Mouse (Mus musculus): ENCODE measurements at regions not wholly inside any gene's neighbourhood (a gene's known extent, or its start where the extent isn't known, plus 50 kb on each side); places are given as distances from the start of the nearest gene placed in this dataset.

DNA sequence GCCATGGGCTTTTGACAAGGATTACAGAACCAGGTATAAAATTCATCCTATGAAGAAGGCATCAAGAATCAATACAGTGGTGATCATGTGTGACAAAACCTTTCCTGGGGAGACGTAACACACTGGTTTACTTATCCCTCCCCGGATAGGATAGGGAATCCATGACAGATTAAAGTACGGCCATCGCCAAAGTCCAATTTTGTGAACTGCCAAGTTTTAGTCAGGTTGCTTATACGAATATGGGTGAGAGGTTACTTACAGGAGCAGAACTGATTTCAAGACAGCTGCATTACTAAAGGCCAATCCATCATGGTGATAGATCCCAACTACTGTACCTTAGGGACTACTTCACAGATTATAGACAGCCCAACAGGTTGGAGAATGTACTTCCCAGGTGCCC lies 849.6 kb upstream of the Lcorl start:
- ATAC-seq = no peak
- Histone ChIP-seq H3K36me3 (ENCODE audit: control insufficient read depth, insufficient read depth) (no peaks in the 10 kb centered on the region), H3K4me2 (replicated peaks; ENCODE audit: low read depth) (no peak overlapping the region), H3K27ac (ENCODE audit: low read depth, low read length) (no peak overlapping the region), H3K27me3 (replicated peaks; ENCODE audit: control insufficient read depth, insufficient read depth, low read length) (no peaks in the 10 kb centered on the region), H3K4me3 (ENCODE audit: low read depth, low read length) (no peak overlapping the region), H3K4me1 (replicated peaks; ENCODE audit: control insufficient read depth, insufficient read depth, low read length) (no peaks in the 10 kb centered on the region), H3K9me3 (ENCODE audit: control insufficient read depth) (no peaks in the 10 kb centered on the region), H3K9ac (ENCODE audit: low read depth, low read length) (no peak overlapping the region)
- TF ChIP-seq CTCF (IDR thresholded peaks at IDR 0.05; ENCODE audit: low read depth) = no peak
- 89% methylated on average over 5 of the region's 5 CpGs for WGBS

DNA sequence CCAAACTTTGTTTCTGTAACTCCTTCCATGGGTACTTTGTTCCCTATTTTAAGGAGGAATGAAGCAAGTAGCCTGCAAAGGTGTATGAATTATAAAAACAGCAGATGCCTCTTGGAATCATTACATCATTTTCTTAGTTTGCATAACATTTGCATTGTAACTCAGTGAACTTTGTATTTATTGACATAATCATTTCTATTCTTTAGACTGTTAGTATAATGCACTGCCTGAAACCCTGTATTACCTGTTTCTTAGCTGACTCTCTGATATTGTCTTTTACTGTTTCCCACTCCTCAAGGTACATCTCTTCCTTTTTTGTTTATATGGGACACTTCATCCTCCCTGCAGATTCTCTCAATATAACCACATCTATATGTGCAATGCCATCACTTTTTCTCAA lies 820.6 kb upstream of the Lcorl start:
- H3K4me2 ChIP-seq (replicated peaks; ENCODE audit: low read depth) = no peak overlapping the region
- H3K4me3 ChIP-seq (ENCODE audit: low read depth, low read length) = no peak overlapping the region
- ATAC-seq = peak; percentile 66
- H3K4me1 ChIP-seq (replicated peaks; ENCODE audit: control insufficient read depth, insufficient read depth, low read length) = no peaks in the 10 kb centered on the region
- no peak for TF ChIP-seq CTCF (IDR thresholded peaks at IDR 0.05; ENCODE audit: low read depth)
- H3K27ac ChIP-seq (ENCODE audit: low read depth, low read length) = no peak overlapping the region
- no peaks in the 10 kb centered on the region for H3K27me3 ChIP-seq (replicated peaks; ENCODE audit: control insufficient read depth, insufficient read depth, low read length)
- H3K36me3 ChIP-seq (ENCODE audit: control insufficient read depth, insufficient read depth) = no peaks in the 10 kb centered on the region
- H3K9me3 ChIP-seq (ENCODE audit: control insufficient read depth) = no peaks in the 10 kb centered on the region
- no peak overlapping the region for H3K9ac ChIP-seq (ENCODE audit: low read depth, low read length)

DNA sequence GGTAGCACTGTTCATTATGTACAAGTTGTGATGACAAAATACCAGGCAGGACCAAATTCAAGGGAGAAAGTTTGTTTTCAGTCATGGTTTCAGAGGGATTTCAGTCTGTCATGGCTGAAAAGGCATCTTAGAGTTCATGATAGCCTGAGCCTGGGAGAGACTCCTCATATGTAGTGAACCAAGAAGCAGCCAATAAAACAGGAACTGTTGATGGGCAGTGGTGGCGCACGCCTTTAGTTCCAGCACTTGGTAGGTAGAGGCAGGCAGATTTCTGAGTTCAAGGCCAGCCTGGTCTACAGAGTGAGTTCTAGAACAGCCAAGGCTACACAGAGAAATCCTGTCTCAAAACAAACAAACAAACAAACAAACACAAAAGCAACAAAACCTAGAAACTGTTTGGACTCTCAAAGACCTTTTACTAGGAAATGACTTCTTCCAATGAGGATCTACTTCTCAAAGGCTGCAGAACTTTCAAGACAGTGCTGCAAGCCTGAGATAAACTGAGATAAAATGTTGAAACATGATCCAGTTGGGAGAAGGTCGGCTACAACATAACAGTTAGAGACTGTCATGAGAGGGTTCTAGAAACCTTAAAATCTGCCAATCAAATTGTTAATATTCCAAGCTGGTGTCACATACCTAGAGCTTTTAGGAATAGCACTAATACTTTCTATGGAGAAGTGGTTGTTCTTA lies 817.5 kb upstream of the Lcorl start:
- Histone ChIP-seq H3K27ac (ENCODE audit: low read depth, low read length) (no peak overlapping the region), H3K27me3 (replicated peaks; ENCODE audit: control insufficient read depth, insufficient read depth, low read length) (no peaks in the 10 kb centered on the region), H3K4me3 (ENCODE audit: low read depth, low read length) (no peak overlapping the region), H3K9ac (ENCODE audit: low read depth, low read length) (no peak overlapping the region), H3K4me2 (replicated peaks; ENCODE audit: low read depth) (no peak overlapping the region), H3K9me3 (ENCODE audit: control insufficient read depth) (no peaks in the 10 kb centered on the region), H3K4me1 (replicated peaks; ENCODE audit: control insufficient read depth, insufficient read depth, low read length) (no peaks in the 10 kb centered on the region), H3K36me3 (ENCODE audit: control insufficient read depth, insufficient read depth) (no peaks in the 10 kb centered on the region)
- 84% methylated on average over 3 of the region's 3 CpGs for WGBS
- no peak for ATAC-seq
- no peak for TF ChIP-seq CTCF (IDR thresholded peaks at IDR 0.05; ENCODE audit: low read depth)

DNA sequence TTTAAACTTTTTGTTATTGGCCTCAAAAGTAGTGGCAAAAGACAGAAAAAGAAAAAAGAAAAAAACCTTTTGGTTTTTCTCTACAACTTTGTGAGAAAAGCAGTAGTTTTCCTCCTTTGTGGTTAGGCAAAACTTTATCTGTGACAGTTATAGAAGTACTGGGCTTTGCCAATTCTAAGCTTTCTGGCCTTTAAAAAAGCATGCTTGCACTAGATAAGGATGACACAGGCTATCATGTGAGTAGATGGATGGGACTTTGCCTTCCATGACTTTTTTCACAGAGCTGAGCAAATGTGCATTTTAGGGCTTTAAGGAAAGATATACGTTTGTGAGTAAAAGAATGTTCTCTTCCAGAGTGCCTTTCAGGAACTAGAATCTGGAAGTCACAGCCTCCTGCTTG lies 816.0 kb upstream of the Lcorl start:
- H3K4me3 ChIP-seq (ENCODE audit: low read depth, low read length) = no peak overlapping the region
- 52% methylated on average over 1 of the region's 1 CpGs for WGBS
- no peaks in the 10 kb centered on the region for H3K9me3 ChIP-seq (ENCODE audit: control insufficient read depth)
- H3K36me3 ChIP-seq (ENCODE audit: control insufficient read depth, insufficient read depth) = no peaks in the 10 kb centered on the region
- H3K4me1 ChIP-seq (replicated peaks; ENCODE audit: control insufficient read depth, insufficient read depth, low read length) = no peaks in the 10 kb centered on the region
- no peak overlapping the region for H3K27ac ChIP-seq (ENCODE audit: low read depth, low read length)
- H3K9ac ChIP-seq (ENCODE audit: low read depth, low read length) = no peak overlapping the region
- TF ChIP-seq CTCF (IDR thresholded peaks at IDR 0.05; ENCODE audit: low read depth) = no peak
- H3K4me2 ChIP-seq (replicated peaks; ENCODE audit: low read depth) = no peak overlapping the region
- H3K27me3 ChIP-seq (replicated peaks; ENCODE audit: control insufficient read depth, insufficient read depth, low read length) = no peaks in the 10 kb centered on the region
- ATAC-seq = no peak

DNA sequence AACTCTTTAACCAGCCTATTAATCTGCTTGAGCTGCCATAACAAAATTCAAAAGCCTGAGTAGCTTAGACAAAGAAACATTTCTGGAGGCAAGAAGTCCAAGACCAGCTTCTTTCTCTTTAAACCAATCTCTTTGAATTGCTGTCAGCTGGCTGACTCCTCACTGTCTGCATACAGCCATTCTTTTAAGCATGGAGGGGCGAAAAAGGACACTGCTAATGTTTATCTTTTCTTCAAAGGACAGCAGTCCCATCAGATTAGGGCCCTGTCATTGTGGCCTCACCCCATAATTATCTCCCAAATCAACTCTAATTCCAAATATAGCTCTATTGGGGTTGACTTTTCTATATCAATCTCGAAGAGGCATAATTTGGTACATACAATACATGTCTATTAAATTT lies 813.1 kb upstream of the Lcorl start:
- Histone ChIP-seq H3K4me3 (ENCODE audit: low read depth, low read length) (no peak overlapping the region), H3K27me3 (replicated peaks; ENCODE audit: control insufficient read depth, insufficient read depth, low read length) (no peaks in the 10 kb centered on the region), H3K9me3 (ENCODE audit: control insufficient read depth) (no peaks in the 10 kb centered on the region), H3K9ac (ENCODE audit: low read depth, low read length) (no peak overlapping the region), H3K4me1 (replicated peaks; ENCODE audit: control insufficient read depth, insufficient read depth, low read length) (no peaks in the 10 kb centered on the region), H3K27ac (ENCODE audit: low read depth, low read length) (no peak overlapping the region), H3K4me2 (replicated peaks; ENCODE audit: low read depth) (no peak overlapping the region), H3K36me3 (ENCODE audit: control insufficient read depth, insufficient read depth) (no peaks in the 10 kb centered on the region)
- WGBS = 50% methylated on average over 2 of the region's 2 CpGs
- no peak for ATAC-seq
- no peak for TF ChIP-seq CTCF (IDR thresholded peaks at IDR 0.05; ENCODE audit: low read depth)

DNA sequence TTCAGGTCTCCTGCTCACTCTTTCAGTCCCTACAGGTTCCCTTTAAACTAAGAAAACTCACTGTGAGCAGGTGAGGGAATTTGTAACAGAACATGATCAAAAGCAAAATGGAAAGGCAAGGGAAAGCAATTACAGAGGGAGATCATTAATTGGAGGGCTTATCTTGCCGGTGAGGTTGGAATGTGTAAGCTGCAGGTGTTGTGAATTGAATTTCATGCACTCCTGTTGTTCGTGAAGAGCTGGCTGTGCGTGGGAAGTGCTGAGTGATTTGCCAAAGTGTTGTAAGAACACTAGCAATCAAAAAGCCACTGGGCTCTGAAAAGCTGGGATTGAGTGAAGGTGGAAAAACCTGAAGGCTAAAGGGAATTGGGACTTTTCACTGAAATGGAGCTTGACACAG lies 808.8 kb upstream of the Lcorl start:
- WGBS = 24% methylated on average over 3 of the region's 3 CpGs
- Histone ChIP-seq H3K4me3 (ENCODE audit: low read depth, low read length) (no peak overlapping the region), H3K27ac (ENCODE audit: low read depth, low read length) (no peak overlapping the region), H3K36me3 (ENCODE audit: control insufficient read depth, insufficient read depth) (no peaks in the 10 kb centered on the region), H3K4me1 (replicated peaks; ENCODE audit: control insufficient read depth, insufficient read depth, low read length) (no peaks in the 10 kb centered on the region), H3K9ac (ENCODE audit: low read depth, low read length) (no peak overlapping the region), H3K4me2 (replicated peaks; ENCODE audit: low read depth) (no peak overlapping the region), H3K9me3 (ENCODE audit: control insufficient read depth) (no peaks in the 10 kb centered on the region), H3K27me3 (replicated peaks; ENCODE audit: control insufficient read depth, insufficient read depth, low read length) (no peaks in the 10 kb centered on the region)
- ATAC-seq = no peak
- no peak for TF ChIP-seq CTCF (IDR thresholded peaks at IDR 0.05; ENCODE audit: low read depth)

DNA sequence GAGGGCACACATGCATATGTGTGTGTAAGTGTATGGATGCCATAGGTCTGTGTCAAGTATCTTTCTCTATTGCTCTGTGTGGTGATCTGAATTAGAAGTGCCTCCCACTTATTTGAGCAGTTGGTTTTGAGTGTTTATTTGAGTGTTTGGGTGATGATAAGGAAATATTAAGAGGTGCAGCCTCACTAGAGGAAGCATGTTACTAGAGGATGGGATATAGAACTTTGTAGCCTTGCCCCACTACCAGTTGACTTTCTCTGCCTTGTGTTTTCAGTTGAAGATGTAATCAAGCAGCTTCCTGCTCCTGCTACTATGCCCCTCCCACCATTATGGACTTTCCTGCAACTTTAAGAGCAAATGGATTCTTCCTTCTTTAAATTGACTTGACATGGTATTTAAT lies 799.6 kb upstream of the Lcorl start:
- no peak overlapping the region for H3K27ac ChIP-seq (ENCODE audit: low read depth, low read length)
- no peak overlapping the region for H3K4me3 ChIP-seq (ENCODE audit: low read depth, low read length)
- H3K4me2 ChIP-seq (replicated peaks; ENCODE audit: low read depth) = no peak overlapping the region
- no peaks in the 10 kb centered on the region for H3K27me3 ChIP-seq (replicated peaks; ENCODE audit: control insufficient read depth, insufficient read depth, low read length)
- H3K36me3 ChIP-seq (ENCODE audit: control insufficient read depth, insufficient read depth) = no peaks in the 10 kb centered on the region
- no peak for ATAC-seq
- H3K4me1 ChIP-seq (replicated peaks; ENCODE audit: control insufficient read depth, insufficient read depth, low read length) = no peaks in the 10 kb centered on the region
- TF ChIP-seq CTCF (IDR thresholded peaks at IDR 0.05; ENCODE audit: low read depth) = no peak
- no peak overlapping the region for H3K9ac ChIP-seq (ENCODE audit: low read depth, low read length)
- no peaks in the 10 kb centered on the region for H3K9me3 ChIP-seq (ENCODE audit: control insufficient read depth)

All from intestine, postnatal 0 days (tissue).